Mouse (Mus musculus): Measurements from ENCODE around the gene Prss27.
"Not testable (repeated sequence)": the region's sequence is repeated elsewhere in the genome, so short reads cannot be mapped to it uniquely, and the experiment has no call there.

The Prss27 gene

GRCm38 (mm10) chr17:24036954-24037353, 990 bp upstream of the Prss27 start:
- DNase-seq, result no peak

DNA sequence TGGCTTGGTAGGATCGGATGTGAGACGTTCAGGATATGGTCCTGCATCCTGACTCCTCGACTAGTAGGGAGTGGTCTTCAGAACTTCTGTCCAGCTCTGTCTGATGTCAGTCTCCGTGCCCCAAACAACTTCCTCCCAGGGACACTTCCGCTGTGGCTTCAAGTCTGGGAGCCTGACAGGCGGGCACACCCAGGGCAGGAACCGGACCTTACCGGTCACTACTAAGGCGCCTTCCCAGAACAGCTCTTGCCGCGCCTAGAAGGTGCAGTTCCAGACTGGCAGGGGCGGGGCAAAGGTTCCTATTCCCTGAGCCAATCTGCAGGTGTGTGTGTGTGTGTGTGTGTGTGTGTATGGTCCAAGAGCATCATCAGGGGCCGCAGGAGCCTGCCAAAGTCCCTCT, 584 bp upstream of the Prss27 start:
- no peak for DNase-seq

- DNase-seq, result no peak
Measured at GRCm38 (mm10) chr17:24044482-24044881, 6.5 kb downstream of the Prss27 start.

DNA sequence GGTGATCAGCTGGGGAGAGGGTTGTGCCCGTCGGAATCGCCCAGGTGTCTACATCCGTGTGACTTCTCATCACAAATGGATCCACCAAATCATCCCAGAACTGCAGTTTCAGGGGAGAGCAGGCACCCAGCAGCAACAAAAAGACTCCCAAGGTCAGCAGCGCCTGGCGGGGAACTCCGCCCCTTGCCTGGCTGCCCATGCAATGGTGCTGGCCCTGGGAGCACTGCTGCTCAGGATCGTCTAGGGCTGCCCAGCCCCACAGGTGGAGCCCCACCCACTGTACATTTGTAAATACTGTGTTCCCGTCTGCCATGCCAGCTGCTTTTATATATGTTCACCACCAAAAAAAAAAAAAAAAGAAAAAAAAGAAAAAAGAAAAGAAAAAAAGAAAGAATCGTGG, 7.7 kb downstream of the Prss27 start:
- DNase-seq, result no peak

DNA sequence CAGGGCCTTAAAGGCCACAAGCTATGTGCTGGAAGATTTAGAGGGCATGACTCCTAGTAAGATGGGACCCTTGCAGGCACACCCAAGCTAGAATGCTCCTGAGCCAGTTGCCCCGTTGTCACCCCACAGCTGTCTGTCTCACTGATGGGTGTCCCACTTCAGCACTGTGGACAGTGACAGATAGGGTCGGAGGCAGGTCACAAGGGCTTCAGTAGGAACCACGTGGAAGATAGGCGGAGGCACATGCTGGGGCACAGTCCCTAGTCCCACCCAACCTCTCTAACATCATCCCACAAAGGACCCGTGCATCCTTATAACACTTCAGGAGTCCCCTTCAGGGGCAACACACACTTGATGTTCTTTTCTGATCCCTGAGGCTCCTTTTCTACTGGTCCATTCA, 8.1 kb downstream of the Prss27 start:
- no peak for DNase-seq

DNA sequence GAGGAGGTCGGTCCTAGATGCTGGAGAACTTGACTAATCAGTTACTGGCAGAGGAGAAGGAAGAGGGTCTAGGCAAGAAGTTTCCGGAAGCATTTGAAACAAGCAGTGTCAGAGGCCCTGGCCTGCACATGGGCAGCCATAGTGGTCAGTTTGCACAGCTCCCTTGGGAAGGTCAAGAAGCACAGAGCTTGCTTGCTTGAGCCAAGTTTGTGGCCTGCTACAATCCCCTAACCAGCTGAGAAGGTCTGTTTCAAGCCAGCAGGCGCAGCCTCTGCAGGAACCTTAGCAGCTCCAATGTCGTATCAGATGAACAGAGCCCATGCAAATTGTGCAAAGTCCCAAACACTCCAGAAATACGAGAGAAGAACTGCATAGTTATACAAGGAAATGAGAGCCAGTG, 10.1 kb downstream of the Prss27 start:
- no peak for DNase-seq

GRCm38 (mm10) chr17:24049008-24049407, 11.1 kb downstream of the Prss27 start:
- no peak for DNase-seq

DNA sequence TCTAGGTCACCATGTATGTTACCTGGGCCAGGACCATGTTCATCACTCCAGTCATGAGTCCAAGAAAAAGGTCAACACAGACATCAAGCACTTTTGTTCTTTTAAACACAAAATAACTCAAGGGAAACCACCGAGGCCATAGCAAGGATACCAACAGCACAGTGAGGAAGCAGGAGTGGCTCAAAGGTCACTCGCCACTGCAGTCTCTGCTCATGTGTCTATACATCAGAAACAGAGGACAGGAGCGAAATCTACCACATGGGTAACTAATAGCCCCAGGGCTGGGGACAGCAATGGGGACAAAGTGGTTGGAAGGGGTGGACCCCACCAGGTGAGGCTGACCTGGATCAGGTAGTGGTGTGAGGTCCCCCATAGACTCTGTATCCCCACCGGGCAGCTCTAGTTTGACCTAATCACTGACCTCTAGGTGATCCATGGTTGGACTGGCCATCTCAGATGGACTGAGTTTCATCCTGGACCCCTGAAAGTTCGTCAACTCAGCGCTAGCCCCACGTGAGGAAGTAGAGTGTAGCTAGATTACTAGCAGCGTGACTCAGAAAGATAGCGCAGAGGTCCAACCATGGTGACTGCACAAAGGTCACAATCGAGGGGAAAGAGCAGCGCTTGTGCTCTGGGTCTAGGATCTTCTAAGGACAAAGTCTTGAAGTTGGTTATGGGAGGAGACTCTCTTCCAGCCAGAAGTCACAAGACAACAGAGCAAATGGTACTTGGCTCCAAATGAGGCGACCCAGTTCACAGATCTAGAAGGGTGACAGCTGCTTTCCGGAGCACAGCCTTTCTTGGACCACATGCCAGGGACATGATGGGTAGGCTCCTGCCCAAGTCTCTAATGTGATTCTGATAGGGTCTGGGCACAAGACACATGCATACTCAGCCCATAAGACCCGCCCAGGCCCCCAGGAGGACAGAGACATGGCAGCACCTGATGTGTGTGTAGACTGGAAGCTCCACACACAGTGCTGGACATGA, 19.0 kb downstream of the Prss27 start:
- DNase-seq, result no peak

- no peak for DNase-seq
Measured at GRCm38 (mm10) chr17:24057730-24058245, 19.8 kb downstream of the Prss27 start.

DNA sequence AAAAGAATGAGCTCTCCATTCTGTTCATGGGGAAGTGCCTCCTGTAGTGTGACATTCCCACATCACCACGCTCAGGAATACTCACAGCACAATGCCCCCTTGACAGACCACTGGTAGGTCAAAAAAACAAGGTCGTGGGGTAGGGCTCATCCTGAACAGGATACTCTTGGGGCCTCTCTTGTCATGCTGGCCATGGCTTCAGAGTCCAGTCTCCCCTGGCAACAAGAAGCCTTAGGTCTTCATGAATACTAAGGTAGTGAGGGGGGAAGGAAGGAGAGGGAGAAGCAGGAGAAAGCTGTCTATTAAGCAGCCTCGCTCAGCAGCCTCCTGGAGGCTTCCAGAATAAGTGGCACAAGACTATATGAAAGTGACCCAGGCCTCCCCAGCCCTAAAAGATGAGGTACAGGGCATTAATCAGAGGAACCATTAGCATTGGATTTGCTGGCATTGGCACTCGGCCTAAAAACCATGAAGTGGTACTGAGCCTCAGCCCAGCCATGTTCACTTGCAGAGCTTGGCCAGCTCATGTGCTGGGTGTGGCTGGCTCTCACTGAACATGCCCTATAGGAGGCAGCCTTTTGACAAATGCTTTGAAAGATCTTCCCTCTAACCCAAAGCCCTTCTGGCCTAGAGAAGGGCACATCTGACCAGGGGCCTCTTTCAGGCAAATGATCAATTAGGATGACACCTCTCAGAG, 24.7 kb downstream of the Prss27 start:
- DNase-seq, result no peak

DNA sequence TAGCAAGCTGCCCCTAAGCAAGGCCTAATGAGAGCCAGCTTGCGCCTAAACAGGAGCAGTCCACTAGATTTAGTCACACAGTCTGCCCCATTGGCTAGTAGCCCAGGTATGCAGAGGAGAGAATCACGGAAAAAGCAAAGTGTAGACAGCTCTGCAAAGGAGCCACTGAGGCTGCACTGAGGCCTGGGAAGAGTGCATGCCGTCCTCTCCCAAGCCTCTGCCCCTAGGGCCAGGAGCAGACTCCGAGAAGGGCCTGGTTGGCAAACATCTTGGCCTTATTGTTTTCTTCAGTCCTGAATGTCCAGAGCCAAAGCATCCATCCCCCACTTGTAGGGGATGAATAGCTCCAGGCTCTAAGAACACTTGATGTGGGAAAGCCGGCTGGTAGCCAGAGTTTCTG, 30.3 kb downstream of the Prss27 start:
- no peak for DNase-seq

GRCm38 (mm10) chr17:24069531-24069930, 31.6 kb downstream of the Prss27 start:
- no peak for DNase-seq

DNA sequence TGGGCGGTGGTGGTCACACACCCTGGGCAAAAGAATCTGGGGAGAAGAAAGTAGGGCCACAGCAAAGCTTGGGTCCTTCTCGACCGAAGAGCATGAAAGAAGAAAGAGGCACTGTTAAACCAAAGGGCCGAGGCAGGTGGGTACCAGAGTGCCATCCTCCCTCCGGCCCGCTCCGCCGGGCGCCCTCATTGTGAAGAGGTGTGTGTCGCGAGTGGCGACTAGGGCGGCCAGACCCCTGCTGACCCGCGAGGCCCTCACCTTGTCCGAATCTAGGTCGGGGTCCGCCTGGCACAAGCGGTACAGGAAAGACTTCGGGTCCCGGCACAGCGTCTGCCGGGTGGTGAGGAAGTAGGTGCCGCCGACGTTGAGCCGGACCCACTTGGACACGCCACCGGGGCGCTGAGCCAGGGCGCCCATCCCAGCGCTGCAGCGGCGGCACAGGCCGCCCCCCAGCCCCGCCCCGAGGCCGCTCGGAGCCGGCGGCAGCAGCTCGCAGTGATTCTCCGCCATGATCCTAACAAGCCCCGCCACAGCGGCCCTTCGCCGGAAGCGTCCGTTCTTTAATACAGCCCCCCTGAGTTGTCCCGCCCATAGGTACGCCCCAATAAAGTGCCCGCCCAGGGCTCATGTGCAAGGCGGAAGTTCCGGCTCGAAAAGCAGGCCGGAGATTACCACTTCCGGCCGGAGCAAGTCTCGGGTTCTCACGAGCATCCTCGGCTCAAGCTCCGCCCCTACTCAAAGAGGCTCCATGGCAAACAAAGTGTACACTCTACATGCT, 35.2 kb downstream of the Prss27 start, which contains the start of gene Kctd5:
Gene Kctd5 (minus strand): TSS at position 567 of the 778 bp plus-strand sequence.
- DNase-seq, result peak; percentile 98

GRCm38 (mm10) chr17:24077101-24077500, 39.2 kb downstream of the Prss27 start:
- no peak for DNase-seq

GRCm38 (mm10) chr17:24084593-24084992, 46.6 kb downstream of the Prss27 start:
- no peak for DNase-seq

GRCm38 (mm10) chr17:24086399-24086798, 48.5 kb downstream of the Prss27 start:
- DNase-seq, result not testable (repeated sequence)

DNA sequence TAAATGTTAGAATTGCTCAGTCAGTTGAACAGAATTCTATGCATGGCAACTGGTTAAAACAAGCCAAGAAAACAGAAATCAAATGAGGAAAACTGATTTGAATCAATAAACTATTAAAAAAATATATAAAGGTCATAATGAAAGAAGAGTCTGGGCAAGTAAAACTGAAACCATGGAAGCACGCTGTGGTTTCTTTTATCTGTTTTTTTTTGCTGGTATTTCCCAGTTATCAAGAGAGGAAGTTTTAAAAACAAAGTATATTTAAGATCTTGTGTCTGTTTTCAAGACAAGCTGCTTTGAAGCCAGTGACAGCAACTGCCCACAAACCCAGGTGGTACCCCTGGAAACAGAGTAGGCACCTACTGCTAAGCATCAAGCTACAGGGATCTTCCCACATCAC, 52.6 kb downstream of the Prss27 start:
- DNase-seq, result no peak
